Mouse (Mus musculus) WW6 (cell line): ENCODE data around the gene Plin3.
A peak's percentile ranks its signal among the peaks of the same experiment; 100 is the strongest.
"Not testable (repeated sequence)": the region's sequence is repeated elsewhere in the genome, so short reads cannot be mapped to it uniquely, and the experiment has no call there.

ENCODE experiments used
- DNase-seq: peaks from one replicate; pipeline ENCODE4 v3.0.0-alpha.2; 2013; ENCODE audit warnings: low read depth, low spot score

Plin3 gene

DNA sequence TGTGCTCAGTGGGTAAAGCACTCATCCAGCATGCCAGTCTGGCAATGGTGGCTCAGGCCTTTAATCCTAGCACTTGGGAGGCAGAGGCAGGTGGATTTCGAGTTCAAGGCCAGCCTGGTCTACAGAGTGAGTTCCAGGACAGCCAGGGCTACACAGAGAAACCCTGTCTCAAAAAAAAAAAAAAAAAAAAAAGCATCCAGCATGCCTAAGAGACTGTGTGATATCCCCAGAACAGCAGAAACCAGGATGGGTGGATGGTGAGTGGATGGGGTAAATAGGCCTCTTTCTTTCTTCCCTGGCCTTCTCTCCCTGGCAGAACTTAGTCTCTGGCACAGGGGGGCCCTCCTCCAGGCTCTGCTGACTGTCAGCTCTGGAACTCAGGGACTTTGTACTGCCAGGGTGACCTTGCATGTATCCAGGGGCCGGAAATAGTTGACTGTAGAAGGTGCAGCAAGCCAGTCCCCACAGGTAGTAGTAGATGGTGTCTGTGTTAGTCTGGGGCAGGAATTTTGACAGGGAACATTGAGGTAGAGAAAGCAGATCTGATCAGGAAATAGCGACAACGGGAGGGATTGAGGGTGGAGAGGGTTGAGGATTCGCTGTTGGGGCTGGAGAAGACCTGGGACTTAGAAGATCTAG, 16.7 kb downstream of the Plin3 start:
- DNase-seq, result no peak

DNA sequence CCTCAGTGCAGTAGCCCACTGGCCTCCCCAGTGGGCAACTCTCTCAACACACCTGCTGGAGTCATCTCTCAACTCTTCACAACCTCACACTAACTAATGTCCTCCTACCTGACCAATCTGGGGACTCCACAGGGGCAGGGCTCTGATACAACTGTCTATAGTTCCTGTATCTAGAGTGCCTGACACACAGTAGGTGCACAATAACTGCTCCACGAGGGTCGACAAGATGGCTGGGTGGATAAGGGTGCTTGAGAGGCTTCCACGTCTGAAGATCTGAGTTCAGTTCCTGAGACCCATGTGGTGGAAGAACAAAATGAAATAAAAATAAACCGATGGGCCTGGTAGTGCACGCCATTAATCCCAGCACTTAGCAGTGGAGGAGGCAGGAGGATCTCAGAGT, 18.7 kb downstream of the Plin3 start:
- DNase-seq, result no peak

DNA sequence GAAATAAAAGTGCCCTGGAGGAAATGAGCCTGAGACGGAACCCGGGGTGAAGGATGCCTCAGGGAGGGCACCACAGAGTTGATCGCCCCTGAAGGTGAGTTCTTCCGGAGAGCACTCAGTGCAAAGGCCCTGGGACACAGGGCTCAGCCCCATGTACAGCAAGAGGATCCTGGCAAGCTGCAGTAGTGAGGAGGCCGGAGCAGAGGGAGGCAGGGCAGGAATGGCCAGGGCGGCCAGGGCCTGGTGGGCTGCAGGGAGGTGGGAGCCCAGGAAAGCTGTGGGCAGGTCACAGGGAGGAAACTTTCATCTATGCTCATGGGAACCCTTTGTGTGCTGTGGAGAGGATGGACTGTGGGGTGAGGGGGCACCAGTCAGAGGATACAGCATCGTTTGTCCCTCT, 19.2 kb downstream of the Plin3 start:
- no peak for DNase-seq

DNA sequence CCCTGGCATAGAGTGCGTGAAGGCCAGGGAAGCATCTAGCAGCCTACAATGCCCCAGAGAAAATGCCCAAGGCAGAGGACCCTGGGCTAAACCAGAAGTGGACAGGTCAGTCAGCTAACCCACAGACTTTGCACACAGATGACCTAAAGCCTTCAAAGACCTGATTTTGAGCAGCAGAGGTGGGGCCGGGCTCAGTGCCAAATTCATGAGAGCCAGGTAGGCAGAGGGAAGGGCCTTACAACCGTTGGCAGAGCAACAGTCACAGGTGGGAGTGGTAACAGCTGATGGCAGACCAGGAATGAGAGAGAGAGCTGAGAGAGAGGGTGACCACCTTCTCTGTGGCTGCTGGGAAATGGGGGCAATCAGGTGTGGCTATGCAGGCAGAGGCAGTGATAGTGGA, 20.0 kb downstream of the Plin3 start:
- no peak for DNase-seq

DNA sequence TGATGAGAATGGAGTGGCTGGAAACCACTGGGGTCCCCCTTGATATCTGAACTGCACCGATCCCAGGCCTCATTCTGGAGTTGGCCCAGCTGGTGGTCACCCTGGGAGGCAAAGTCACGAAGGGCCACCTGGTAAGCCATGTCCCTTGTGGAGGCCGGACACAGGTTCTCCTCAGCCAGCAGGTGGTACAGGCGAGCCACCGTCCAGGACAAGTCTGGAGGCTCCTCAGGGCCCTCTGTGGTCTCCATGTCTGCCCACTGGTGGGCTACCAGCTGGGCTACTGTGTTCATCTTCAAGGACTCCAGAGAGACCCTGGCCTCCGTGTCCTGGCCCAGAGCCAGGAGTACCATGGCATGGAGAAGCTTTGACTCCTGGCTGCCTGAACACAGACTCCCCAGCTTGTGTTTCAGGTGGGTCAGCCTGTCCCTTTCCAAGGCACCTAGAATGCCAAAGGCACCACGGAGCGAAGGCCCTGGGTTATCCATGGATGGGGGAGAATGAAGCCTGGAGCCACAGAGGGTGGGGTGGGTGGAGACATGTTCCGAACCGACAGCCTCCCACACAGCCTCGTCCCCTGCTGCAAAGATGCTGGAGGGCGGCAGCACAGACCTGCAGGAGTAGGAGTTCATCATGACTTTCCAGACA, 20.9 kb downstream of the Plin3 start:
- no peak for DNase-seq

DNA sequence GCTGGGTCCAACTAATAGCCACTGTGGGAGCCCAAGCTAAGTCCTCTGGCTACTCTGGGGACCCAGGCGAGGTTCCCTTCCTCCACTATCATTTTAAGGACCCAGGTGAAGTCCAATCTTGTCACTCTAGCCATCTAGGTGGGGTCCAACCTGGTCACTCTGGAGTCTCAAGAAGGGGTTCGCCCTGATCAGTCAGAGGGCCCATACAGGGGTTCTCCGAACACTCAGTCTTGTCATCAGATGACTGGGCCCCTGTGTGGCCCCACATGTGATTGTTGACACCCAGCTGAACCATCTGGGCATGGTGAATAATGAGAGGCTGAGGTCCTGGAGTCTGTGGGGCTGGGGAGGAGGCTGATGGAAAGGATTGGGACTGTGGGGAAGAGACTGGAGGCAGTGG, 22.9 kb downstream of the Plin3 start:
- no peak for DNase-seq

DNA sequence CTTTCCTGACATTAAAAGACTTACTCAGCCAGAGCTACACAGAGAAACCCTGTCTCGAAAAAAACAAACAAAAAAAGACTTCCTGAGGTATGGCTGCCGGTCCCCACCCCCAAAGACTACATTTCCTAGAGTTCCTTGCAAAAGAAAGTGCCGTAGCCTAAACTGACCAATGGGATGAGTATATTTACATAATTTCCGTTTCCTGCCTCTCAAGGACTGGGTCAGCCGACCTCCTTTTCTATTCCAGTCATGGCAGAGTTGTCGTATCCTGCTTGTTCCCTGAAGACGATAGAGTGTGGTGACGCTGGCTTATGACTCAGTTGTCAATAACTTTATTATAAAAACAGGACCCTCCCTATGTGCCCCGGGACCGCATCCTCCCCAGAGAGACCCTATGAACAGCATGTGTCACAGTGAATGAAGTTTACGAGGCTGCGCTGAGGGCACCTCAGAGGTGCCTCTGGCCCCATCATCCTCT, 23.5 kb downstream of the Plin3 start:
- no peak for DNase-seq

- DNase-seq, result no peak
Measured at GRCm38 (mm10) chr17:56266271-56266670, 26.4 kb downstream of the Plin3 start.

DNA sequence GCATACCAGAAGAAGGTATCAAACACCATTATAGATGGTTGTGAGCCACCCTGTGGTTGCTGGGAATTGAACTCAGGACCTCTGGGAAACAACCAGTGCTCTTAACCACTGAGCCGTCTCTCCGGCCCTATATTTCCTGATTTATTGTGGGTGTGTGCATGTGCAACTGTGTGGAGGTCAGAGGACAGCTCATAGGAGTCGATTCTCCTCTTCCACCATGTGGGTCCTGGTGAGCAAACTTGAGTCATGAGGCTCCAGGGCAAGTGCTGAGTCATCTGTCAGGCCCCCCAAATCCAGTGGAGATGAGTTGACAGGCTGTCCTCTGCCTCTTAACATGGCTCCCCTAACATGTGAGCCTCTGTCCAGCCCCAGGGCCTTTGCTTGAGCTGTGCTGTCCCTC, 26.8 kb downstream of the Plin3 start:
- DNase-seq, result no peak

DNA sequence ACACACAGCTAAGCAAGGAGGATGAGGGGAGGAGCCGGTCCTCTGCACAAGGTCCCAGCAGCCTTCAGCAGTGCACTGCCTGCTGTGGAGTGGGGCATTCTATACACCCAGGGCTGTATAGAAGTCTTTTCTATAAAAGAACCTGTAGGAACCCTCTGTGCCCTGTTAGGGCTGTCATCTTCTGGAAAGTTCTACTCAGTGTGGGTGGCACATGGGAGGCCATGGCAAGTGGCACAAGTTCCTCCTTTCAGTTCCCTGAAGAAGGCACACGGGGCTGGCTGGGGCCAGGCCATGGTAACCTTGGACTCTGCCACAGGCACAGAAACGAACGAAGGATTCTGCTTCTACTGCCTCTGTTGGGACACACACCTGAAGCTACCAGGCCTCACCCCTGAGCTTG, 27.7 kb downstream of the Plin3 start:
- DNase-seq, result no peak

GRCm38 (mm10) chr17:56264020-56264419, 28.7 kb downstream of the Plin3 start:
- peak; percentile 77 for DNase-seq

DNA sequence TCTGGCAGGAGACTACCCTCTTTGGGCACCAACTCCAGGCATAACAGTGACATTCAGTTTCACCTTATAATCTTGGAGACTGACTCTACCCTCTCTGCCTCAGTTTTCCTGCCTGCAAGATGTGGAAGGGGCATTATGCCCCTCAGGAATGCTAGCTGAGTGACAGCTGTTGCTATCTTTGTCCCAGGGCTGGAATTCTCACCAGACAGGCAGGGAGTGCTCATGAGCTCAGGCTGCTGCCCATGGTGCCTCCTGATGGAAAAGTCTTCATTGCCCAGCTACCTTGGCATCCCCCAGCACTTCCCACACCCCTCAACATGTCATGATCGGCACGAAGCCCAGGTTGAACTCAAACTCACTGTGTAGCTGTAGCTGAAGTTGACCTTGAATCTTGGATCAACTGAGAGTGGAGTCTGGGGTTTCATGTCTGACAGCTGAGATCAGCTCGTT, 30.0 kb downstream of the Plin3 start:
- no peak for DNase-seq

GRCm38 (mm10) chr17:56261166-56261565, 31.5 kb downstream of the Plin3 start:
- DNase-seq, result no peak

GRCm38 (mm10) chr17:56259301-56260037, 33.2 kb downstream of the Plin3 start:
- no peak for DNase-seq

DNA sequence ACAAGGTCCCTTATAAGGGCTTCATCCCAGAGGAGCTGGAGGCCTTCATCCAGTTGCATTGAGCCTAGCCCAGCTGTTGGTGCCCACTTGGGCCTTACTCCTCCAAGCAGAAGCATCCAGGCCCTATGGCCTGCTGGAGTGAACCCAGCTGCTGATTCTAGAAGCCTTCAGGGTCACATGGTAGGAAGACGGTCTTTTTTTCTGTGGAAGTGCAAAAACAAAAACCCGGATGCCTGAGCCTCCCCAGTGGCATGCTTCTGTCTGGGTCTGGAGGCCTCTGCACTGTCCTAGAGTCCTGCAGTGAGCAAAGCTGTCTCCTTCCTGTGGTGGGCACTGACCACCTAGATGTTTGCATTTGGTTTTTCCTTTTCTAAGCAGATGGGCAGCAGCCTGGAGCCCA, 33.9 kb downstream of the Plin3 start:
- DNase-seq, result not testable (repeated sequence)

- DNase-seq, result not testable (repeated sequence)
Measured at GRCm38 (mm10) chr17:56258269-56258668, 34.4 kb downstream of the Plin3 start.

- no peak for DNase-seq
Measured at GRCm38 (mm10) chr17:56257181-56257894, 35.3 kb downstream of the Plin3 start.

- DNase-seq, result peak; percentile 88
Measured at GRCm38 (mm10) chr17:56256239-56256881, 36.3 kb downstream of the Plin3 start, which contains the start of gene Fem1a. Gene Fem1a (plus strand): TSS chr17:56256810.

GRCm38 (mm10) chr17:56255863-56256238, 36.8 kb downstream of the Plin3 start:
- peak; percentile 94 for DNase-seq

- DNase-seq, result no peak
Measured at GRCm38 (mm10) chr17:56255429-56255828, 37.2 kb downstream of the Plin3 start.

- no peak for DNase-seq
Measured at GRCm38 (mm10) chr17:56254695-56255094, 38.0 kb downstream of the Plin3 start.
